Mouse (Mus musculus) cerebellum, adult 9-11 months (tissue): ENCODE measurements around the gene Fancm.
A peak's percentile ranks its signal among the peaks of the same experiment; 100 is the strongest.
"Not testable (repeated sequence)": the region's sequence is repeated elsewhere in the genome, so short reads cannot be mapped to it uniquely, and the experiment has no call there.

Experiments
- DNase-seq: peaks from one replicate; pipeline ENCODE4 v3.0.0; 2022

Fancm gene

DNA sequence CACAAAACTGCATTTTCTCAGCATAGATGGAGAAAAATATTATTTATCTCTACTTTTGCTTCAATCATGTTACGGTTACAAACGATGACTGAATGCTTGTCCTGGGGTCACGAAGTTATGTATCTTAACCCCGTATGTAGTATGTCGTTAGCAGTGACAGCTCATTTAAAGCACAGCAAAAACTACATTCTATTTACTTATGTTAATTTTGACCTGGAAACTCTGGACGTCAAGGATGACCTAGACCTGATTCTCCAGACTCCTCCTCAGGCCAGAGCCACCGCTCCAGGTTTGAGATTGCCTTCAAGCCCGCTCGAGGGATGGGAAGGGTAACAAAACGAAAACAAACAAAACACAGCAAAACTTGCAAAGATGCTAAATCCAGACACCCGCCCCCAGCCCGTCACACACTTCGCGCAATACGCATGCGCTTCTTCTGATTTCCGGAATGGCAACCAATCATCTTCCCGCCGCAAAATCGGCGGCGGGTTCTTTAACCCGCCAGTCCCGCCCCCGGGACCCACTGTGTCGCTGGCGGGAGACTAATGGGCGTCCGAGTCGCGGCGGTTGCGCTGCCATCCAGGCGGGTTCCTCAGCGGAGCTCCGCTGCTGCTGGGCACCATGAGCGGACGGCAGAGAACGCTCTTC lies at the start of gene Fancm:
Fancm (plus strand) TSS at position 519 of the 648 bp plus-strand sequence.
- peak; percentile 91 for DNase-seq

DNA sequence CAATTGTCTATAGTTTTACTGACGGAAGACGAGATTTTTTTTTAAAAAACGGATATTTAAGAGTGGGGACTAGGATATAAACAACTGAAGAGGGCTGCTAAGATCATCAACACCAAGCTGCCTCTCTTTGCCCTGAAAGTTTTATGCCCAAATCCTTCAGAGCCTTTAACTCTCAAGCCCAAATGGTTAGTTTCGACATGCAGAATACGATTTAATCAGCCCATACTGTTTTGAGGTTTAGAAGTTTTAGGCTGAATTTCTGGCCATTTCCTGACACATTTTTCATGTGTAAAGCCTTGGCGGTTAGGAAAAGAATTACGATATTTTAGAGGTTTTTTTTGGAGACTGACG lies 39.6 kb upstream of the Fancm start:
- no peak for DNase-seq

GRCm38 (mm10) chr12:65036190-65036870 lies 39.1 kb upstream of the Fancm start, which contains the start of gene Prpf39:
Prpf39 (plus strand) TSS chr12:65036333.
- DNase-seq, result peak; percentile 90

DNA sequence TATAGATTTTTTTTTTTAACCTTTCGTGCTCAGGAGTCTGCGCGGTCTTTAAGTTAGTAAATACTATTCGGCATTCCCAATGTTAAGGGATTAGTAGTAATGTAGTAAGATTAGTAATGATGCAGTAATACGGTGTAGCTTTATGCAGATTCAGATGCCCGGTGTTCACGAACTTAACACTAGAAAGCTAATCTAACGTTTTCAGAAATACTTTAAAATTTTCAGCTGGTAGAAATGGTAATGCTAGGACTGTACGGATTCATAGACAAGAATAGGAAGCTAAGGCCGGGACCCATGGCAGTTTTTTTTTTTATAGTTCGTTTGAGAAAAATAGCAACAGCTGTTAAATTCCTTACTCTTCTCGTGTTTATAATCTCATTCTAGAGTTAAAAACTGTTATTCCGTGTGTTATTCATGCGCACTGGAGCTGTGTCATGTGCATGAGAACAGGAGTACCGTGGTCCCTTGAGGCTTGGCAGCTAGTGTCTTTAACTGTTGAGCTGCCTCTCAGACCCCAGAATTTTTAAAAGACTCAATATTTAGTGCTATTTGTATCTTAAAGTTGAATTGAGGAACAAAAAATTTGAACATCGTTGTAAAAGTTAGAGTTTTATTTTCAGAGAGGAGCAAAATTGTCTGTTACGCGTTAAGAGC lies 38.4 kb upstream of the Fancm start:
- no peak for DNase-seq

DNA sequence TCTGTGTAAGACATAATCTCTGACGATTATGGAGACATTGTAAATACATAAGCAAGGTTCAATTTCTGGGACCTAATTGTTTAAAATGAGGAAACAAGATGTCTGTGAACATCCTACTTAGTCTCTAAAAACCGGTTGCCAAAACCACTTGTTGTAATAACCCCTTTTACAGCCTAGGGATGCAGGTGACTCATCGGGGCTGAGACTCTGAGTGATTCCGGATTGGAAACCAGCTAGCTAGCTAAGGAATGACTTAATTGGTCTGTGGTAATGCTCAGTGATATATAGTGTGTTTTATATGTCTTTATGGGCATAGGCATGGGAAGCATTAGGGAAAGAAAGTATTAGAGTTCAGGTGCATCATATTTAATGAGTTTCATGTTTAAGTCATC lies 37.9 kb upstream of the Fancm start:
- no peak for DNase-seq

- no peak for DNase-seq
These were observed 26.6 kb upstream of the Fancm start for GRCm38 (mm10) chr12:65048799-65049198.

- DNase-seq, result no peak
These were observed 17.2 kb upstream of the Fancm start for GRCm38 (mm10) chr12:65058203-65058602.

- no peak for DNase-seq
These were observed 14.3 kb upstream of the Fancm start for GRCm38 (mm10) chr12:65061082-65061481.

DNA sequence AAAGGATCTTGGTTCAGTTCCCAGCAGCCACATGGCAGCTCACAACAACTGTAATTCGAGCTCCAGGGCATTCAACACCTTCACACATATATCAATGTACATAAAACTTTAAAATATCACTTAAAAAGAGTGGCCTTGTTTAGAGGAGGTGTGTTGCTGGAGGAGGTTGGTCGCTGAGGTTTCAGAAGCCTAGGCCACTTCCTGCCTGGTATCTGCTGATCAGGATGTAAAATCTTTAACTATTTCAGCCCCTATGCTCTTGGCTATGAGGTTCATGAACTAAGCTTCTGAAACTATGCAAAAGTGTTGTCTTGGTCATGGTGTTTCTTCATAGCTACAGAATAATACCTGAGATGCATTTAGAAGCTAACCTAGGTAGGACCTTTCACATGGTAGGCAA lies 10.2 kb upstream of the Fancm start:
- DNase-seq, result no peak

DNA sequence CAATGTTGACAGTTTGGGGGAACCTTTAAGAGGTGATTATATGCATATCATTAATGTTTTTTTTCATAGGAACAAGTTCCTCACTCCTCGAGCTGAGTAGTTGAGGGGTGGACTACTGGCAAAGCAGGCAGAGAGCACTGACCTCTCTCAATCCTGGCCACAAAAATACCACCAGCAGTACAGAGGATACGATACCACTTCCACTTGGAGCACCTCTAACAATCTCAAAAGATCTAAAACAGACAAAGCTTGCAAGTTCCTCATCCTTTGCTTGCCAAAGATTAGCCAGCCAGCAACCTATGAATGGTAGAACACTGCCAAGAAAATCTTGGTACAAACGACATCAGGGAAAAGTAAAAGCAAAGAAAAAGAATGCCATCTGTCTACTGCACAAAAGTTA lies 9.2 kb upstream of the Fancm start:
- no peak for DNase-seq

GRCm38 (mm10) chr12:65068409-65068808 lies 7.0 kb upstream of the Fancm start:
- no peak for DNase-seq

- DNase-seq, result no peak
These were observed 2.3 kb upstream of the Fancm start for GRCm38 (mm10) chr12:65072911-65073610.

DNA sequence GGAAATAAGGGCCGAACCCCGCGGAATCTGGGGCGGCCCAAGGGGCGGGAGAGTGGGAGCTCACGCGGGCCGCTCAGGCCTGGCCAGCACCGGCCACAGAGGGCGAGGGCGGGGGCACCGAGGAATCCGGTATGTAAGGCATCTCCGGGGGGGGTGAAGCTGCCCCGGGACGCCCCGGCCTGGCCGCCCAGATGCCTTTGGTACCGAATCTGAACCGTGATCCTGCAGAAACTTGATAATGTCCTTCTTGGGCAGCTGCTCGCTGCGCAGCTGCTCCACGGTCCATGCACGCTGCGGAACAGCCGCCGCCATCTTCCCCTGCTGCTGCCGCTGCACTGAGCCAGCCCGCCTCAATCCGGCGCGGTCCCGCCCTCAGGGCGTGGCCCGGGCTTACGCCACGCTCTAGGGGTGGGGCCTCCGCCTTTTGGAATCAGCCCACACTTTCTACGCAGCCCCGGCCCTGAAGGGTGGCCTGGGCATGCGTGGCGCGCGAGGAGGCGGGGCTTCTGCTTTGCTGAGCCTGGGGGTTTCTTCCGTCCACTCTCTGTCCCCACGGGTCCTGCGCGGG lies 1.7 kb upstream of the Fancm start, which contains the start of gene Fkbp3:
Fkbp3 (minus strand) TSS at position 397 of the 568 bp plus-strand sequence.
- DNase-seq, result peak; percentile 98

DNA sequence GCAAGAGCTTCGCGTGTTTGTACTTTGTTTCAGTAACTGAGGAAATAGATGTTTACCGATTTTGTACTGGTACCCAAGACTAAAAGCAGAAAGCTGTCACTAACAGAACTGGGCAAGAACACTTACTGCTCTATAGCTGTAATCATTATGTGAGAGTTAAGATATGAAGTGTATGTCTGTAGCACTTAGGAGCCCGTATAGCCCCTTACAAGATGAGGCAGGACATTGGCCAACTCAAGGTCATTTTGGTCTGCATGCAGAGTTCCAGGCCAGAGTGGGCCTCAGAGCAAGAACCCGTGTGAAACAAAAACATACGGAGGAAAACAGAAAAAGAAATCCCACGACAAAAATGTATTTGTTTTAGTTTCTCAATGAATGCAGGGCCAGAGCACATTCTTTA lies 752 bp upstream of the Fancm start:
- DNase-seq, result peak; percentile 34

- DNase-seq, result no peak
These were observed 419 bp downstream of the Fancm start for GRCm38 (mm10) chr12:65075733-65076310.

- no peak for DNase-seq
These were observed 1.5 kb downstream of the Fancm start for GRCm38 (mm10) chr12:65076906-65077305.

DNA sequence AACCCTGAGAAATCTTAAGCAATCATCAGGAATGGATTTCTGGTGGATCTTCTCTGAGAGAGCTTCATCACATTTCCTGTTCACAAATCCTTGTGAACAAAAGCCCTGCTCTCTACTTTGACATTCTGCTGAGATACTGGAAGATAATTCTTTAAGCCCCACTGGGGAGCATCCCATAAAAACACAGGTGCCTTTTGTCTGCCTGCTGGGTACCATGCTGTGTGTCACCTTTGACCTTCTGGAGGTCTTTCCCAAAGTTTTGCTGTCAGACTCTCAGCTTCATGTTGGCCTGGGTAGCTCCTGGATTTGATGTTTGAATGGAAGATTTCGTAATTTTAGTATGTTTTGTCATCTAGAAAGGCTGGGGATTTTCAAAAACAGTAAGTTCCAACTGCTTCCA lies 33.3 kb downstream of the Fancm start:
- no peak for DNase-seq

- no peak for DNase-seq
These were observed 36.1 kb downstream of the Fancm start for GRCm38 (mm10) chr12:65111503-65111902.

DNA sequence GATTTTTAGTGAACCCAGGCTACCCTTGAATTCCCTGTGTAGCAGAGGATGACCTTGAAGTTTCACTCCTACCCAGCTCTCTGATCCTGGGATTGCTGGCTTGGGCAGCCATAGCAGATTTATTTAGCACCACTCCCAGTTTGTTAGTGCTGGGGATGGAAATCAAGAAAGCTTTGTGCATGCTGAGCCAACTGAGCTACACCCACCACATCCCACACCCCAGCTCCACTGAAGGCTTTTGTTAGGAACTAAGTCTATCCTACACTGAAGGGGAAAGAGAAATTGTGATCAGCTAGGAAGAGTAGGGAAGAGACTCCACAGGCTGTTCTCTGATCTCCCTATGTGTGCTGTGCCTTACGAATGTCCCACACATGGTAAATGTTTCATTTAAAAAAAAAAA lies 37.4 kb downstream of the Fancm start:
- DNase-seq, result no peak

DNA sequence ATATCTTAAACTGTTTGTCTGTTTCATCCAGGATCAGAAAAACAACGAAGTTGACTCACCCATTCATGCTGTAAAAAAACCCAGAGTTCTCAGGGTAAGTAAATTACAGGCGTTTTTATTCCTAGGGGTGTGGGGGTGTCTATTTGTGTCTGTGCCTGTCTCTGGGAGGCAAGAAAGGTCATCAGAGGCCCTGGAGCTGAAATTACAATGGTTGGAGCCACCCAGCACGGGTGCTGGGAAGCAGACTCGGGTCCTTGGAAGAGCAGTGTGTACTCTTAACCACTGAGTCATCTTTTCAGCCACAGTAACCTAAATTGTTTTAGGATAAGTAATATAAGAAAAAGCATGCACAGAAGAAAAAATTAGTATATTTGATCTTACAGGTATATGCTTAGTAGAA lies 38.5 kb downstream of the Fancm start:
- DNase-seq, result no peak

GRCm38 (mm10) chr12:65114978-65115377 lies 39.6 kb downstream of the Fancm start:
- not testable (repeated sequence) for DNase-seq

GRCm38 (mm10) chr12:65118968-65119367 lies 43.6 kb downstream of the Fancm start:
- DNase-seq, result no peak

DNA sequence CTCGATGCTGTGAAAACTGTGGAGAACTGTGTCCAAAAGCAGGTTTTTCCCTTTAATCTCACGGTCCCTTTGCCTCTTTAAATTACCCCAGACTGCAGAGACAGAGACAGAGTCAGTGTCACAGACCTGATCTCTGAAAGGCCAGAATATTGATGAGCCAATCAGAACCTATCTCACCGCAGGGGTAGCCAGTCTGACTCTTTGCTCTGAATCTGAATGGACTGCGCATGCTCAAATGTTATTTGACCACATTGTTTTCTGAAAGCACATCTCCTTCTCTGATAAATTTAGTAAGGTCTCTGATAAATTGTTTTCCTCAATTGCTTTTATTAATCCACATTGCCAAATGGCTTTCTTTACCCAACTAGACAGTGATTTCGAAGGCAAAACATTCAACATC lies 44.0 kb downstream of the Fancm start:
- no peak for DNase-seq
